Mouse (Mus musculus): ENCODE data around the gene Nin.

- TF ChIP-seq CTCF (IDR thresholded peaks at IDR 0.05; ENCODE audit: control insufficient read depth, insufficient read depth, insufficient read length) (no peak), MYOD1 (IDR thresholded peaks at IDR 0.05; ENCODE audit: control insufficient read depth, insufficient read length, low read depth) (no peak), MAX (IDR thresholded peaks at IDR 0.05) (no peak)
Observed at GRCm38 (mm10) chr12:70137626-70138025, 24.1 kb upstream of the Nin start.
